Mouse (Mus musculus): ENCODE measurements around the gene Cfap46.
A peak's percentile ranks its signal among the peaks of the same experiment; 100 is the strongest.

Gene Cfap46

GRCm38 (mm10) chr7:139579261-139579905 lies 104.2 kb downstream of the Cfap46 start:
- no peak for DNase-seq

GRCm38 (mm10) chr7:139576064-139576686 lies 107.4 kb downstream of the Cfap46 start:
- DNase-seq, result no peak

GRCm38 (mm10) chr7:139572665-139573064 lies 111.0 kb downstream of the Cfap46 start:
- peak; percentile 68 for DNase-seq

- DNase-seq, result no peak
These were observed 112.8 kb downstream of the Cfap46 start for GRCm38 (mm10) chr7:139570788-139571187.

- no peak for DNase-seq
These were observed 117.1 kb downstream of the Cfap46 start for GRCm38 (mm10) chr7:139566533-139566932.

GRCm38 (mm10) chr7:139565998-139566397 lies 117.6 kb downstream of the Cfap46 start:
- no peak for DNase-seq

- no peak for DNase-seq
These were observed 119.5 kb downstream of the Cfap46 start for GRCm38 (mm10) chr7:139564161-139564560.

- DNase-seq, result no peak
These were observed 120.2 kb downstream of the Cfap46 start for GRCm38 (mm10) chr7:139563425-139563824.

GRCm38 (mm10) chr7:139559659-139560058 lies 124.0 kb downstream of the Cfap46 start:
- DNase-seq, result no peak

- DNase-seq, result no peak
These were observed 126.7 kb downstream of the Cfap46 start for GRCm38 (mm10) chr7:139556746-139557526.

GRCm38 (mm10) chr7:139556331-139556730 lies 127.3 kb downstream of the Cfap46 start:
- no peak for DNase-seq

- DNase-seq, result no peak
These were observed 132.1 kb downstream of the Cfap46 start for GRCm38 (mm10) chr7:139551519-139551918.

All from layer of hippocampus, adult 9-11 months (tissue).